Mouse (Mus musculus) urinary bladder, postnatal 10 days (tissue): ENCODE results near the gene Olfr1338.
"Not testable (repeated sequence)": the region's sequence is repeated elsewhere in the genome, so short reads cannot be mapped to it uniquely, and the experiment has no call there.

Experiments
- DNase-seq: peaks from one replicate; pipeline ENCODE4 v3.0.0; 2022; ENCODE audit warnings: low spot score

Olfr1338 gene

DNA sequence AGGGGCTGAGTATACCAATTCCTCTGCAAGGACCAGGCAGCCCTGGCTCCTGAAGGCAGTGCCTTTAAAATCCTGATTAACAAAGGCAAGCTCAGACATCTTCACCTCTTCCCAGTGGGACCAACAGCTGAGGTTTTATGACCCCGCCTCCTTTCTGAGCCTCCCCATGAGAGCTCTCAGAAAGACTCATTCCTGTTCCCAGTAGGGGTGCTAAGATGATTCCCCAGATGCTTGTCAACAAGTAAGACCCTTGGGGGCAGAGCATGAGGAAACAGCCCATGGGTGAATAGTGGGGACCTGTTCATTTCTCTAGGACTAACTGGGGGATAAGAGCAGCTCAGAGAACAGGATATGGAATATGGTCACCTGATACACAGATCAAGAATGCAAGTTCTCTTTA lies at the start of gene Olfr1338:
Olfr1338 (minus strand) TSS at position 101 of the 400 bp plus-strand sequence.
- no peak for DNase-seq

DNA sequence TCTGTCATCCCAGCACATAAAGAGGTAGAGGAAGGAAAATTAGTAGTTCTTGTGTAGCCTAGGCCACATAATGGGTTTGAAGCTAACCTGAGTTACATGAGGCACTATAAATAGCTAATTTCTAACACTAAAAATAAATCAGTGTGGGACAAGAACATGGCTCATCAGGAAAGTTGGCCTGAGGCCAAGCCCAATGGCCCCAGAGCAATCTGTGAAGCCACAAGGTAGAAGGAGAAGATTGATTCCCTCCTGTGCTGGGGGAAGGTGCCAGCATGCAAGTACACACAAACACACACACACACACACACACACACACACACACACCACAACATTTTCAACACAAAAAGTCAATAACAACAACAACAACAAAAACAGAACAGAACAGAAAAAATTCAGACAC lies 34.3 kb upstream of the Olfr1338 start:
- DNase-seq: not testable (repeated sequence)

- DNase-seq: no peak
Measured at GRCm38 (mm10) chr4:118782486-118782885, 23.9 kb upstream of the Olfr1338 start, which contains the start of gene Olfr1337. Olfr1337 (minus strand) TSS chr4:118782586.

DNA sequence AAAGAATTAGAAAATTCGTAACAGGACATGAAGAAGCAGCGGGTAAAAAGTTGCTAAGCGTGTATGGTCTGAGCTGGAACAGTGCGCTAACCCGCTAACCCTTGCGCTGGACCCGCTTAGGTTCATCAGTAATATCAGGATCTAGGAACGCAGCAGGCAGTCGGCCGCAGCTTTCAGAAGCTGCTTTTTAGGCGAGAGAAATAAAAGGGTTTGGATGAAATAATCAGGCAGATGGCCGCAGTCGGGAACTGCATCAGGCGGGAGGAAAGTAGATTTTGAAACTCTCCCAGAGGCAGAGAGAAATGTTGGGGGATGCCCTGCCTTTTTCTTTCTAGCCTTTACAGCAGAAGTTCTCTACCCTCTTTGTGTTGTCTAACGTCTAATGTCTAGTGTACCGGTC lies 16.7 kb downstream of the Olfr1338 start:
- DNase-seq: no peak

DNA sequence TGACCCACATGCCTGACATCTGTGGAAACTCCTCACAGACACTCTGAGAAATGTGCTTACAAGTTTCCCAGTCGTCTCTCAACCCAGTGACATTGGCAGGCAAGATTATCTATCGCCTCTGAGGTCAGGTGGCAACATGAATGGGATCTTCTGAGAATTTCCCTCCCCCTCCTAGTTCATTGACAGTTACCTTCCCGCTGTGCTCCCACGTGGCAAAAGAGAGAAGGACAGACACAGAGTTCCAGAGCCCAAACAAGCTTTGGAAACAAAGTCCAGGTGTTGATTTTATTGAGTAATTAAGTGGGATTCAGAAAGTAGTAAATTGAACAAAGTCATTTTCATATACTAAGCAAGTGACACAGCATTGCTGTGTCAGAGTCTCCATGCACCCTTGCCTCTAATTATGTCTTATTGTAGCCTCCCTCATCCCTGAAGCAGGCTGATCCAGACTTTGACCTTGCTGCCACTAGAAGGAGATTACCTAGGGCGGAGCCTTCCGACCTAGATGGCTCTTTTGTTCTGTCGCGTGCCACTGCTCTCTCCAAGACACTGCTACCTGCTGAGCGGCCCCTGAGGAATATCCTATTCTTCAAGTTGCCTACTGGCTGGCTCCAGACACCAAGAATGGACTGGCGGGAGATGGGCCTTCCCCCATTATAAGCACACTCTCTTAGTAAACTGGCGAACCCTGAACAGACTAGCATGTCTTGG lies 17.4 kb downstream of the Olfr1338 start:
- DNase-seq: no peak

GRCm38 (mm10) chr4:118739574-118739973 lies 19.0 kb downstream of the Olfr1338 start:
- DNase-seq: no peak

DNA sequence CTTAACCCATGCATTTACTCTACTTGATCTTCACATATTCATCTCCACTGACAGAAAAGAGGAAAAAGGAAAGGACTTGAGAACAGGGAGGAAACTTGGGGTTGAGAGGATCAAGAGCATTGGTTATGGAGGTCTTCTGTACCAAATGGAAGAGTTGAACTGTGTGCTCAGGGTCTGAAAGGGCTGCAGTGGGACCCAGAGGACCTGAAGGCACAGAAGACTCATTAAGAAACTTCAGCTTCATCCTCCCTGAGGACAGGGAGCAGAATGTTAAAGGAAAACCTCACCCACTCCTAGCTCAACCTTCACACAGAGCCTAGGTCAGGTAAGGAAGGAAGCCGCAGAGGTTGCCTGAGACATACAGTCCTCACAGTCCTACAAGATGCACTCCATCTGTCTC lies 26.7 kb downstream of the Olfr1338 start, which contains the start of gene Olfr1339:
Olfr1339 (plus strand) TSS at position 301 of the 400 bp plus-strand sequence.
- DNase-seq: no peak

GRCm38 (mm10) chr4:118721742-118722483 lies 36.6 kb downstream of the Olfr1338 start:
- DNase-seq: no peak

DNA sequence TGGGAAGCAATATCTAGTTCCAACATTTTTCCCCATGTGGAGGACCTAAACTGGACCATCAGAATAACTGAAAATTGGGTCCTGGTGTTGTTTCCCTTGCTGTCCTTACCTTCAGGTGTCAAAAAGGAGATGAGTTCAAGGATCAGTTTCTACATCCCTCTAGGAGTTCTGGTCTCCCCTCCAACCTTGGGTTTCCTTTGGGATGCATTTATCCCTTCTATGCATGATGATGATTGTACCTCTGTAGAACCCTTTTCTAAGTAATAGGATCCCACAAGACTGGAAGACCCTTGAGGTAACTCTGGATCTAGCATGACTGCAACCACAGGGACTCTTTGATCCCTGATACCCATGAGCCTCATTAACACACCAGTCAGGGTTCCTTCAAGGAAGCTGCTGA lies 38.7 kb downstream of the Olfr1338 start, which contains the start of gene Olfr1340:
Olfr1340 (plus strand) TSS at position 301 of the 400 bp plus-strand sequence.
- DNase-seq: no peak

DNA sequence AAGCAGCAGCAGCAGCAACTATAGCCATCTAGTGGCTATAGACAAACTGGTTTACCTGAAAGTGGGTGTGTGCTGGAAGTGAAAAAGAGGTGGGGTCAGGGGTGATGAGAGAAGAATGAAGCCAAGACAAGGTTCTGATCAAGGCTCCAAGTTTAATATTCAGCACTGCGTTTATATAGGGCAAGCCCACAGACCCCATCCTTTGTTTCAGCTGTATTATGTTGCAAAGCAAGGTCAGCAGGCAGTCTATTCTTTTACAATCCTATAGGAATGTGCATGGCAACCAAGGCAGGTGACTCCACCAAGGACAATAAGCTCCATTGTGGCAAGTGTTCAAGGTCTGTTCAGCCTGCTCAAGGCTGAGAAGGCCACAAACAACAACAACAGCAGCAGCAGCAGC lies 46.9 kb downstream of the Olfr1338 start:
- DNase-seq: no peak

DNA sequence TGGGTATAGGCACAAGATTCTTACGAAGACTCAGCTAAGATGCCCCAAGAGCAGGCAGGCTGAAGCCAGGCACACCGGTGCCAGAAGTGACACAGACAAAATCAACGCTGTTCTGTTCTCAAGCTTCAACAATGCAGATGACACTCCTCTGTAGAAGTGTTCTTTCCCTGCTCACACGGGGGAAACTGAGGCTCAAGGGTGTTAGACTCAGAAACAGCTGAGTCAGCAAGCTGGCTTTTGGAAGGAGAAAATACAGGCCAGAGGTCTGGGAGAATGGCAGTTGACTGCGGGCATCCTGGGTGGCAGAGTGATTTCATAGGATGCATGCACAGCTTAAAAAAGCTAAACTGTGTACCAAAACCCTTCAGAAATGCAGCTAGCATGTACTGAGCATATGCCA lies 50.5 kb downstream of the Olfr1338 start:
- DNase-seq: no peak

GRCm38 (mm10) chr4:118703223-118703622 lies 55.3 kb downstream of the Olfr1338 start, which contains the start of gene Olfr1341:
Olfr1341 (plus strand) TSS chr4:118703523.
- no peak for DNase-seq
